Comparison of ENCODE assay signal across 8 mouse cellular contexts in genomic region chr11:114446075-114446616, GRCm38 (mm10).
DNase-seq lines count a peak whose midpoint lies in the region; ATAC-seq and TF ChIP-seq lines count a peak whose summit lies in the region.

No protein-coding gene starts in this region.

- DNase-seq in embryo, embryonic 10.5 days (ENCODE audit: low spot score) = peak; percentile 19
- no peak for DNase-seq in embryo, embryonic 10 days (ENCODE audit: low spot score)
- DNase-seq in CH12.LX (ENCODE audit: extremely low read depth) = no peak
- no peak for DNase-seq in liver, embryonic 13.5 days
- DNase-seq in urinary bladder, adult 2 months (ENCODE audit: low spot score) = no peak
- no peak for DNase-seq in layer of hippocampus, adult 2 months (ENCODE audit: low spot score in 2 of 2)

- peak overlapping the region; percentile 26; the same call in 1 of the 2 replicates for H3K4me2 ChIP-seq in CH12.LX (ENCODE audit: insufficient read depth, low read depth, poor library complexity, severe bottlenecking)
- H3K4me2 ChIP-seq in forebrain, embryonic 15.5 days (replicated peaks) = peak overlapping the region; percentile 40
- peak overlapping the region; percentile 72 for H3K4me2 ChIP-seq in liver, embryonic 13.5 days

- no peak overlapping the region for H3K27ac ChIP-seq in CH12.LX (ENCODE audit: insufficient read depth, low read depth)
- H3K27ac ChIP-seq in forebrain, embryonic 15.5 days (replicated peaks) = peak overlapping the region; percentile 70
- peak overlapping the region; percentile 50; the same call in 1 of the 2 replicates for H3K27ac ChIP-seq in liver, embryonic 13.5 days
- no peak overlapping the region for H3K27ac ChIP-seq in layer of hippocampus, adult 2 months

- WGBS in forebrain, embryonic 15.5 days = 2% methylated on average over 8 of the region's 8 CpGs
- WGBS in liver, embryonic 13.5 days (ENCODE audit: insufficient replicate concordance) = 5% methylated on average over 8 of the region's 8 CpGs

- H3K4me1 ChIP-seq in CH12.LX (ENCODE audit: control insufficient read depth in 1 of 2, insufficient read depth in 2 of 2) = peaks cover 0 to 10% of the 10 kb centered on the region in 2 experiments; a peak in 2 of 4 replicates
- peaks cover 51% of the 10 kb centered on the region for H3K4me1 ChIP-seq in forebrain, embryonic 15.5 days
- H3K4me1 ChIP-seq in liver, embryonic 13.5 days (replicated peaks) = peaks cover 39% of the 10 kb centered on the region

- H3K9ac ChIP-seq in CH12.LX (ENCODE audit: insufficient read depth, low read depth) = no peak overlapping the region
- no peak overlapping the region for H3K9ac ChIP-seq in forebrain, embryonic 15.5 days (replicated peaks)
- H3K9ac ChIP-seq in liver, embryonic 13.5 days = peak overlapping the region; percentile 26; the same call in 1 of the 2 replicates

- peaks cover 93% of the 10 kb centered on the region for H3K27me3 ChIP-seq in CH12.LX (replicated peaks)
- H3K27me3 ChIP-seq in forebrain, embryonic 15.5 days = no peaks in the 10 kb centered on the region
- no peaks in the 10 kb centered on the region for H3K27me3 ChIP-seq in liver, embryonic 13.5 days

- dilution Hi-C loops in CH12.LX (cut with MboI; ENCODE audit: extremely low pct_ligation_motif_present, extremely low pct_unique_long_range_greater_than_20kb, low sequenced_read_pairs) = no loop called here

- TF ChIP-seq EP300 in CH12.LX (IDR thresholded peaks at IDR 0.05; ENCODE audit: low read length) = no peak

- H3K9me3 ChIP-seq in CH12.LX (replicated peaks; ENCODE audit: low read length) = no peaks in the 10 kb centered on the region
- H3K9me3 ChIP-seq in forebrain, embryonic 15.5 days = no peaks in the 10 kb centered on the region
- no peaks in the 10 kb centered on the region for H3K9me3 ChIP-seq in liver, embryonic 13.5 days (replicated peaks)

- no peak overlapping the region for H3K4me3 ChIP-seq in CH12.LX (replicated peaks in 1 of 3; ENCODE audit: low read depth in 2 of 3, low read length in 2 of 3, poor library complexity in 1 of 3)
- H3K4me3 ChIP-seq in forebrain, embryonic 15.5 days = no peak overlapping the region
- H3K4me3 ChIP-seq in liver, embryonic 13.5 days (replicated peaks) = peak overlapping the region; percentile 52
- no peak overlapping the region for H3K4me3 ChIP-seq in layer of hippocampus, adult 2 months

- TF ChIP-seq CTCF in CH12.LX (conservative IDR thresholded peaks at IDR 0.05 in 1 of 2, IDR thresholded peaks at IDR 0.05 in 1 of 2; ENCODE audit: low read depth in 2 of 2, low read length in 2 of 2) = no peak
- TF ChIP-seq CTCF in layer of hippocampus, adult 2 months (conservative IDR thresholded peaks at IDR 0.05) = no peak

- no peaks in the 10 kb centered on the region for H3K79me2 ChIP-seq in CH12.LX (replicated peaks; ENCODE audit: control insufficient read depth, extremely low read depth, insufficient read depth, poor library complexity, severe bottlenecking)

- in situ Hi-C loops in CH12.LX (cut with MboI; ENCODE audit: low pct_ligation_motif_present, low pct_unique_long_range_greater_than_20kb, low sequenced_read_pairs) = no loop called here

- TF ChIP-seq RAD21 in CH12.LX (IDR thresholded peaks at IDR 0.05; ENCODE audit: low read depth, low read length) = no peak

- H3K36me3 ChIP-seq in CH12.LX (replicated peaks in 1 of 2; ENCODE audit: control insufficient read depth in 1 of 2, insufficient read depth in 1 of 2, low read length in 1 of 2) = no peaks in the 10 kb centered on the region
- H3K36me3 ChIP-seq in forebrain, embryonic 15.5 days = no peaks in the 10 kb centered on the region
- no peaks in the 10 kb centered on the region for H3K36me3 ChIP-seq in liver, embryonic 13.5 days

- no peak for ATAC-seq in forebrain, embryonic 15.5 days (replicated peaks)
- peak; percentile 39 for ATAC-seq in liver, embryonic 13.5 days (ENCODE audit: low read depth)
- no peak for ATAC-seq in erythroid progenitor cell, adult 5-6 weeks (replicated peaks; ENCODE audit: low FRiP score, poor library complexity, severe bottlenecking)

- TF ChIP-seq POLR2A in CH12.LX (IDR thresholded peaks at IDR 0.05; ENCODE audit: low read depth, low read length) = no peak

TF ChIP-seq in CH12.LX, 34 proteins besides CTCF, POLR2A, EP300 and RAD21:
- no peak for TF ChIP-seq HCFC1 (IDR thresholded peaks at IDR 0.05; ENCODE audit: low read depth, low read length)
- no peak for TF ChIP-seq JUND (conservative IDR thresholded peaks at IDR 0.05; ENCODE audit: low read depth, low read length)
- no peak for TF ChIP-seq NELFE (IDR thresholded peaks at IDR 0.05; ENCODE audit: low read depth, low read length)
- TF ChIP-seq RCOR1 (conservative IDR thresholded peaks at IDR 0.05; ENCODE audit: low read depth, low read length) = no peak
- TF ChIP-seq MYC (IDR thresholded peaks at IDR 0.05; ENCODE audit: low read depth, low read length) = no peak
- no peak for TF ChIP-seq USF1 (IDR thresholded peaks at IDR 0.05; ENCODE audit: low read depth, low read length)

Comparison
In these comparisons a context has a peak if more than half of its experiments do, and no peak if none do; other contexts are left out.
1. H3K27ac ChIP-seq: peak in forebrain, embryonic 15.5 days (single experiment) and liver, embryonic 13.5 days (single experiment); none in CH12.LX (single experiment) and layer of hippocampus, adult 2 months (single experiment).
2. Peak in every context shown above with its lines, with median percentiles within 50 percentile points of each other: H3K4me2 ChIP-seq.